Mouse (Mus musculus): Measurements from ENCODE around the gene Arid3a.

GRCm38 (mm10) chr10:79916081-79916480, 10.8 kb upstream of the Arid3a start:
- TF ChIP-seq CTCF (IDR thresholded peaks at IDR 0.05; ENCODE audit: borderline replicate concordance, insufficient read depth, low read depth, low read length) (no peak), POLR2A (IDR thresholded peaks at IDR 0.05; ENCODE audit: borderline replicate concordance, insufficient read depth, low read length) (no peak)

Data from cerebellum, adult 2 months (tissue).